Mouse (Mus musculus) brain, adult 2 months (tissue): ENCODE results near the gene Mpdz.
A peak's percentile ranks its signal among the peaks of the same experiment; 100 is the strongest.

Source experiments
- DNase-seq: peaks from one replicate; pipeline ENCODE4 v3.0.0; 2011; ENCODE audit warnings: low read depth, low spot score

The Mpdz gene

GRCm38 (mm10) chr4:81283081-81283480, 159.5 kb downstream of the Mpdz start:
- DNase-seq = no peak

GRCm38 (mm10) chr4:81280098-81280497, 162.5 kb downstream of the Mpdz start:
- no peak for DNase-seq

GRCm38 (mm10) chr4:81279451-81279850, 163.2 kb downstream of the Mpdz start:
- no peak for DNase-seq

GRCm38 (mm10) chr4:81275957-81276715, 166.5 kb downstream of the Mpdz start:
- no peak for DNase-seq

- DNase-seq = no peak
Measured at GRCm38 (mm10) chr4:81273067-81273466, 169.5 kb downstream of the Mpdz start.

GRCm38 (mm10) chr4:81252859-81253780, 189.5 kb downstream of the Mpdz start:
- DNase-seq = no peak

GRCm38 (mm10) chr4:81252334-81252733, 190.3 kb downstream of the Mpdz start:
- peak; percentile 21 for DNase-seq

- DNase-seq = peak; percentile 60
Measured at GRCm38 (mm10) chr4:81251934-81252333, 190.7 kb downstream of the Mpdz start.

- DNase-seq = no peak
Measured at GRCm38 (mm10) chr4:81249245-81249644, 193.4 kb downstream of the Mpdz start.

GRCm38 (mm10) chr4:81236227-81236626, 206.4 kb downstream of the Mpdz start:
- DNase-seq = no peak
